Mouse (Mus musculus) retina, postnatal 1 day (tissue): ENCODE results near the gene Fyn.

Experiments used
- DNase-seq: peaks from one replicate; pipeline ENCODE4 v3.0.0-alpha.2; 2012

The Fyn gene

GRCm38 (mm10) chr10:39484892-39485291, 116.2 kb downstream of the Fyn start:
- DNase-seq, result peak; percentile 64

- DNase-seq, result no peak
Measured at GRCm38 (mm10) chr10:39485939-39486338, 117.3 kb downstream of the Fyn start.

- DNase-seq, result peak; percentile 51
Measured at GRCm38 (mm10) chr10:39486501-39487450, 118.1 kb downstream of the Fyn start.

- peak; percentile 45 for DNase-seq
Measured at GRCm38 (mm10) chr10:39487740-39488415, 119.2 kb downstream of the Fyn start.

GRCm38 (mm10) chr10:39488542-39488941, 119.9 kb downstream of the Fyn start:
- no peak for DNase-seq

- DNase-seq, result no peak
Measured at GRCm38 (mm10) chr10:39488956-39489355, 120.3 kb downstream of the Fyn start.

- no peak for DNase-seq
Measured at GRCm38 (mm10) chr10:39490349-39491121, 121.9 kb downstream of the Fyn start.

GRCm38 (mm10) chr10:39492146-39492545, 123.5 kb downstream of the Fyn start:
- no peak for DNase-seq

- no peak for DNase-seq
Measured at GRCm38 (mm10) chr10:39493007-39493406, 124.4 kb downstream of the Fyn start.

GRCm38 (mm10) chr10:39498641-39499040, 130.0 kb downstream of the Fyn start:
- peak; percentile 61 for DNase-seq

- DNase-seq, result no peak
Measured at GRCm38 (mm10) chr10:39501571-39501970, 132.9 kb downstream of the Fyn start.

- peak; percentile 39 for DNase-seq
Measured at GRCm38 (mm10) chr10:39501977-39502706, 133.5 kb downstream of the Fyn start.

- no peak for DNase-seq
Measured at GRCm38 (mm10) chr10:39503331-39503730, 134.7 kb downstream of the Fyn start.

- DNase-seq, result peak; percentile 55
Measured at GRCm38 (mm10) chr10:39505007-39505406, 136.4 kb downstream of the Fyn start.

- DNase-seq, result no peak
Measured at GRCm38 (mm10) chr10:39505621-39506020, 137.0 kb downstream of the Fyn start.

GRCm38 (mm10) chr10:39506353-39506752, 137.7 kb downstream of the Fyn start:
- peak; percentile 41 for DNase-seq

- no peak for DNase-seq
Measured at GRCm38 (mm10) chr10:39506831-39507230, 138.2 kb downstream of the Fyn start.

- DNase-seq, result no peak
Measured at GRCm38 (mm10) chr10:39508801-39509200, 140.1 kb downstream of the Fyn start.

GRCm38 (mm10) chr10:39509937-39510336, 141.3 kb downstream of the Fyn start:
- DNase-seq, result no peak

- DNase-seq, result no peak
Measured at GRCm38 (mm10) chr10:39512631-39513314, 144.1 kb downstream of the Fyn start.

GRCm38 (mm10) chr10:39514916-39515315, 146.3 kb downstream of the Fyn start:
- no peak for DNase-seq
